Mouse (Mus musculus) ES-Bruce4 (cell line): ENCODE data around the gene Uhrf1bp1.

ENCODE experiments used
- CTCF ChIP-seq: IDR thresholded peaks from one replicate; pipeline ENCODE4 v1.8.1; 2011; ENCODE audit warnings: low read depth, low read length
- EP300 ChIP-seq: IDR thresholded peaks from 2 replicates; pipeline ENCODE4 v1.6.1; 2011; ENCODE audit warnings: low read depth, low read length; ENCODE audit not compliant: insufficient read depth
- POLR2A ChIP-seq: IDR thresholded peaks from one replicate; pipeline ENCODE4 v1.8.1; 2011; ENCODE audit warnings: low read length; ENCODE audit not compliant: insufficient read depth

DNA sequence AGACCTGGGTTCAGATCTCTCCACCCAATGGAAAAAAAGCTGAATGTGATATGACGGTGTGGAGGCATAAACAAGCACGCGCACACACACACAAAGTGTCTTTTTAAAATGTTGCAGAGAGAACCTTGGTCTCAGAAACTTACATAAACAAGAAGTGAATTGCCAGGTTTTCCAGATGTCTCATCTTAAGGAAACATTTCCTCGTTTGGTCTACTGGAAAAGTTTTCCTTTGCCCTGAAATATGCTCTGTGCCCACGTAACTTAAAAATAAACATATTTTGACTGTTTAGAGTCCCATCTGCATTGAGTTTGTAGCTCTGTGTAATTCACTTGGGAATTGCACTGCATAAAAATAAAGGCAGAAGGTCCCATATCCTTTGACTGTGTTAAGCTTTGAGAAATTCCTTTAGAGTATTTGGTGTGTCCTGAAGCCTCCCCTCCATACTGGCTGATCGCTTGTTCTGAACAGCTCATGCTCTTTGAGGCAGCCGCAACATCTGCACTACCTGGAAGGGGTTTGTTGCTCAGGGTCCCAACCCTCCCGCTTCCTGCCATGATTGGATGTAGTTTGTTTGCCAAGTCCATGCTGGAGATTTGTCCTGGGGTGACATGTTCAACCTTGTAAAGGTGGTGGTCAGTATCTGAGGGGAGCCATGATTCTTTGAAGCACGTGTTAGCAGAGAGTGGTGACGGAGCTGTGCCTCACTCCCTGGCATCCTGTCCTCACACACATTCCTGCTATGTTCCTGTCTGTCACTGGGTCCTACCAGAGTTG is 78.1 kb downstream of the Uhrf1bp1 start:
- no peak for TF ChIP-seq POLR2A
- no peak for TF ChIP-seq CTCF
- no peak for TF ChIP-seq EP300
